Mouse (Mus musculus) liver, adult 2 months (tissue): ENCODE data around the gene Otud3. TPM values are rescaled to one million over a fixed set of nuclear protein-coding genes. Genes with fewer than 3 reads are reported as not detected.
"Not testable (repeated sequence)": the region's sequence is repeated elsewhere in the genome, so short reads cannot be mapped to it uniquely, and the experiment has no call there.

Experiments
- DNase-seq: peaks from one replicate; pipeline ENCODE4 v3.0.0-alpha.2; 2011; ENCODE audit warnings: low read depth, low spot score; ENCODE audit errors: extremely low read depth
- H3K27ac ChIP-seq: fragments of 200-500 bp; replicated peaks from 2 replicates; pipeline ENCODE4 v1.5.1; 2012; ENCODE audit warnings: low read depth, mild to moderate bottlenecking, control low read depth, inconsistent platforms, low read length; ENCODE audit not compliant: insufficient read depth
- H3K27me3 ChIP-seq: fragments of 200-500 bp; 2 replicates; pipeline ENCODE4 v1.6.1; 2012; ENCODE audit warnings: mild to moderate bottlenecking, moderate library complexity, low read length, inconsistent platforms; ENCODE audit not compliant: control insufficient read depth, insufficient read depth
- H3K36me3 ChIP-seq: fragments of 200-500 bp; 2 replicates; pipeline ENCODE4 v1.6.1; 2012; ENCODE audit warnings: low read length, inconsistent platforms; ENCODE audit not compliant: control insufficient read depth, insufficient read depth
- H3K4me1 ChIP-seq: fragments of 200-500 bp; 2 replicates; pipeline ENCODE4 v1.6.1; 2011; ENCODE audit warnings: low read length; ENCODE audit not compliant: control insufficient read depth, insufficient read depth
- H3K4me3 ChIP-seq: fragments of 200-500 bp; 2 replicates; pipeline ENCODE4 v1.5.1; 2011; ENCODE audit warnings: low read depth, mild to moderate bottlenecking, control low read depth, low read length, moderate library complexity; ENCODE audit not compliant: insufficient read depth
- H3K79me2 ChIP-seq: fragments of 200-500 bp; 2 replicates; pipeline ENCODE4 v1.6.1; 2012; ENCODE audit warnings: inconsistent platforms, mild to moderate bottlenecking, low read length, moderate library complexity; ENCODE audit not compliant: control insufficient read depth, insufficient read depth
- H3K9ac ChIP-seq: fragments of 200-500 bp; 2 replicates; pipeline ENCODE4 v1.6.1; 2012; ENCODE audit warnings: low read depth, mild to moderate bottlenecking, control low read depth, inconsistent platforms, low read length
- CTCF ChIP-seq: fragments of 200-500 bp; IDR thresholded peaks from 2 replicates; pipeline ENCODE4 v1.5.1; 2011; ENCODE audit warnings: low read depth, low read length, control low read depth
- POLR2A ChIP-seq: fragments of 200-500 bp; IDR thresholded peaks from 2 replicates; pipeline ENCODE4 v1.6.1; 2011; ENCODE audit warnings: low read length, control low read depth; ENCODE audit not compliant: insufficient read depth; ENCODE audit errors: extremely low read depth
- WGBS: fragments of 180-500 bp; shearing (Covaris S2); methylation state at CpG from one replicate; pipeline ENCODE4 v1.1.7; 2018; 5-methylcytosine and 5-hydroxymethylcytosine counted together
- polyA plus RNA-seq: library from polyadenylated mRNA; depleted of rRNA; stranded (reverse); fragments of >200 nt; gene quantifications from 2 replicates; pipeline ENCODE4 v1.2.3, GENCODE M21; 2012
- total RNA-seq: library from RNA; depleted of rRNA; stranded (reverse); fragments of >200 nt; gene quantifications from 2 replicates; pipeline ENCODE4 v1.2.3, GENCODE M21; 2014

Otud3 gene
- total and polyA plus RNA-seq, 2 experiments: 4.1 TPM

GRCm38 (mm10) chr4:138875986-138876385, 37.8 kb downstream of the Otud3 start:
- H3K27me3 ChIP-seq: no peaks in the 10 kb centered on the region
- no peaks in the 10 kb centered on the region for H3K36me3 ChIP-seq
- 95% methylated on average over 2 of the region's 2 CpGs for WGBS

DNA sequence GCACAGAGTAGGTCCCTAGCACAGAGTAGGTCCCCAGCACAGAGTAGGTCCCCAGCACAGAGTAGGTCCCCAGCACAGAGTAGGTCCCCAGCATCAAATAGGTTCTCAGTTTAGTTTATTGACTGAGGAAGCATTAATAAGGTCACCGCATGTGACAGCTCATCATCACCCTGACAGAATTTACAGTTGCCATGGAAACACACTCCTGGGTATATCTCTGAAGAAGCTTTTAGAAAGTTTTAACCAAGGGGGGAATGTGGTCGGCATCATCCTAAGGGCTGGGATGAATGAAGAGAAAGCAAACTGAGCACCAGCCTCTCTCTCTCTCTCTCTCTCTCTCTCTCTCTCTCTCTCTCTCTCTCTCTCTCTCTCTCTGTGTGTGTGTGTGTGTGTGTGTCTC, 38.5 kb downstream of the Otud3 start:
- H3K9ac ChIP-seq, H3K36me3 ChIP-seq, H3K27ac ChIP-seq, DNase-seq, H3K79me2 ChIP-seq, H3K27me3 ChIP-seq, H3K4me1 ChIP-seq, H3K4me3 ChIP-seq: not testable (repeated sequence)
- WGBS: 87% methylated on average over 2 of the region's 2 CpGs

More at GRCm38 (mm10) chr4:138875986-138876385, 37.8 kb downstream of the Otud3 start:
- Histone ChIP-seq H3K27ac (no peak overlapping the region), H3K4me1 (no peaks in the 10 kb centered on the region), H3K9ac (no peak overlapping the region), H3K79me2 (no peaks in the 10 kb centered on the region), H3K4me3 (no peak overlapping the region)
- DNase-seq: no peak
- TF ChIP-seq CTCF (no peak), POLR2A (no peak)

- H3K27ac ChIP-seq: no peak within 1 kb of the TSS
- H3K27me3 ChIP-seq: no peaks in the 10 kb centered on the region
- no peaks in the 10 kb centered on the region for H3K4me1 ChIP-seq
- TF ChIP-seq POLR2A (no peak), CTCF (no peak)
- no peaks in the 10 kb centered on the region for H3K79me2 ChIP-seq
- 86% methylated on average over 6 of the region's 6 CpGs for WGBS
- DNase-seq: no peak
- H3K4me3 ChIP-seq: no peak within 1 kb of the TSS
- H3K36me3 ChIP-seq: no peaks in the 10 kb centered on the region
- no peak within 1 kb of the TSS for H3K9ac ChIP-seq
Measured at GRCm38 (mm10) chr4:138873864-138874263, 39.9 kb downstream of the Otud3 start, which contains the start of gene Gm13030. TSS of gene Gm13030 (minus strand) at chr4:138873964.

- no peaks in the 10 kb centered on the region for H3K36me3 ChIP-seq
- H3K4me3 ChIP-seq: no peak overlapping the region
- H3K4me1 ChIP-seq: no peaks in the 10 kb centered on the region
- TF ChIP-seq POLR2A (no peak), CTCF (no peak)
- no peaks in the 10 kb centered on the region for H3K27me3 ChIP-seq
- WGBS: 61% methylated on average over 8 of the region's 8 CpGs
- no peaks in the 10 kb centered on the region for H3K79me2 ChIP-seq
- no peak overlapping the region for H3K27ac ChIP-seq
- DNase-seq: no peak
- H3K9ac ChIP-seq: no peak overlapping the region
Measured at GRCm38 (mm10) chr4:138868666-138869065, 45.1 kb downstream of the Otud3 start.

GRCm38 (mm10) chr4:138866413-138866812, 47.3 kb downstream of the Otud3 start:
- WGBS: 13% methylated on average over 7 of the region's 7 CpGs
- no peaks in the 10 kb centered on the region for H3K27me3 ChIP-seq
- DNase-seq: peak; percentile 54
- no peaks in the 10 kb centered on the region for H3K36me3 ChIP-seq
- no peak overlapping the region for H3K4me3 ChIP-seq
- H3K79me2 ChIP-seq: no peaks in the 10 kb centered on the region
- peak; percentile 73 for TF ChIP-seq CTCF
- no peak for TF ChIP-seq POLR2A
- H3K9ac ChIP-seq: no peak overlapping the region
- no peaks in the 10 kb centered on the region for H3K4me1 ChIP-seq
- H3K27ac ChIP-seq: no peak overlapping the region

DNA sequence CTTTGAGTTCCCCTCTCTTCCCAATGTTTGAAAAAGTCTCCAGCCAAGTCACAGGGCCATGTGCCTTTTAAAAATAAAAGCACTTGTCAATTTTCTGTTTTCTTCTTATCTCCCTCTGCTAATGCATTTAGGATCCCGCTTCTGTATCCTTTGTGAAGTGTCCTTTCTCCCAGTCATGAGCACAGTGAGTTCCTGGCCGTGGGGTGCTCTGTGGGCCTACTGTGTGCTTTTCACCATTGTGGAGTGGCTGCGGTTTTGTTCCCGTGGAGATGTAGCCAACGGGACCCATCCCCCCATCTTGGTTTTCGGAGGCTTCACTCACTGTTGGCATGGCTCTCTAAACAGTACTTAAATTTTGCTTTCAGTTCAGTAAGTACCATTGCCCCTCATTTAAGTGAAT, 47.8 kb downstream of the Otud3 start:
- H3K79me2 ChIP-seq: no peaks in the 10 kb centered on the region
- H3K27ac ChIP-seq: no peak overlapping the region
- WGBS: 56% methylated on average over 6 of the region's 6 CpGs
- H3K4me1 ChIP-seq: no peaks in the 10 kb centered on the region
- no peak overlapping the region for H3K4me3 ChIP-seq
- no peak overlapping the region for H3K9ac ChIP-seq
- H3K36me3 ChIP-seq: no peaks in the 10 kb centered on the region
- TF ChIP-seq POLR2A (no peak), CTCF (no peak)
- no peaks in the 10 kb centered on the region for H3K27me3 ChIP-seq
- DNase-seq: no peak
